Mouse (Mus musculus): Measurements from ENCODE around the gene Olfr1135. TPM values are rescaled to one million over a fixed set of nuclear protein-coding genes. Genes with fewer than 3 reads are reported as not detected.

The Olfr1135 gene
- polyA plus RNA-seq (2012; rRNA removed) = not detected in 2 replicates

- DNase-seq (ENCODE audit: low read depth, low spot score) = no peak
- WGBS = 2% methylated on average over 1 of the region's 1 CpGs
These were observed at the start of gene Olfr1135 for GRCm38 (mm10) chr2:87673564-87673963. Olfr1135 (minus strand) TSS chr2:87673664.

- DNase-seq (ENCODE audit: low read depth, low spot score) = no peak
These were observed 39.6 kb upstream of the Olfr1135 start, which contains the start of gene Olfr1137 for GRCm38 (mm10) chr2:87713079-87713478. Olfr1137 (minus strand) TSS chr2:87713179.

- no peak for DNase-seq (ENCODE audit: low read depth, low spot score)
These were observed 20.4 kb upstream of the Olfr1135 start, which contains the start of gene Olfr1136 for GRCm38 (mm10) chr2:87693847-87694246. Olfr1136 (minus strand) TSS chr2:87693947.

GRCm38 (mm10) chr2:87658360-87658759 lies 15.1 kb downstream of the Olfr1135 start, which contains the start of gene Olfr1134:
Olfr1134 (minus strand) TSS chr2:87658460.
- no peak for DNase-seq (ENCODE audit: low read depth, low spot score)
- WGBS = 83% methylated on average over 2 of the region's 2 CpGs

- no peak for DNase-seq (ENCODE audit: low read depth, low spot score)
These were observed 26.2 kb downstream of the Olfr1135 start, which contains the start of gene Olfr1133 for GRCm38 (mm10) chr2:87647274-87647673. Olfr1133 (minus strand) TSS chr2:87647374.

GRCm38 (mm10) chr2:87642441-87642840 lies 31.0 kb downstream of the Olfr1135 start:
- DNase-seq (ENCODE audit: low read depth, low spot score) = no peak

GRCm38 (mm10) chr2:87637435-87637834 lies 36.0 kb downstream of the Olfr1135 start, which contains the start of gene Olfr1132:
Olfr1132 (minus strand) TSS chr2:87637535.
- no peak for DNase-seq (ENCODE audit: low read depth, low spot score)

- DNase-seq (ENCODE audit: low read depth, low spot score) = no peak
- 55% methylated on average over 3 of the region's 3 CpGs for WGBS
These were observed 46.7 kb downstream of the Olfr1135 start, which contains the start of gene Olfr1131 for GRCm38 (mm10) chr2:87626804-87627203. Olfr1131 (plus strand) TSS chr2:87627104.

Other genes starting within 250 kb of the Olfr1135 start
- gene Olfr1124, start 243.4 kb downstream of the Olfr1135 start, polyA plus RNA-seq (2012; rRNA removed) = not detected in 2 replicates
- gene Olfr1126, start 219.7 kb downstream of the Olfr1135 start, polyA plus RNA-seq (2012; rRNA removed) = not detected in 2 replicates
- gene Pramel7, start 176.6 kb downstream of the Olfr1135 start, polyA plus RNA-seq (2012; rRNA removed) = not detected in 2 replicates
- not detected in 2 replicates for gene Pramel6, start 167.1 kb downstream of the Olfr1135 start, polyA plus RNA-seq (2012; rRNA removed)
- gene Olfr153, start 141.9 kb downstream of the Olfr1135 start, polyA plus RNA-seq (2012; rRNA removed) = not detected in 2 replicates
- gene Olfr1128, start 128.1 kb downstream of the Olfr1135 start, polyA plus RNA-seq (2012; rRNA removed) = not detected in 2 replicates
- not detected in 2 replicates for gene Olfr1129, start 99.8 kb downstream of the Olfr1135 start, polyA plus RNA-seq (2012; rRNA removed)
- gene Olfr1130, start 67.5 kb downstream of the Olfr1135 start, polyA plus RNA-seq (2012; rRNA removed) = not detected in 2 replicates
- gene Olfr1131, start 46.6 kb downstream of the Olfr1135 start, polyA plus RNA-seq (2012; rRNA removed) = not detected in 2 replicates
- not detected in 2 replicates for gene Olfr1132, start 36.1 kb downstream of the Olfr1135 start, polyA plus RNA-seq (2012; rRNA removed)
- not detected in 2 replicates for gene Olfr1133, start 26.3 kb downstream of the Olfr1135 start, polyA plus RNA-seq (2012; rRNA removed)
- not detected in 2 replicates for gene Olfr1134, start 15.2 kb downstream of the Olfr1135 start, polyA plus RNA-seq (2012; rRNA removed)
- gene Olfr1136, start 20.3 kb upstream of the Olfr1135 start, polyA plus RNA-seq (2012; rRNA removed) = not detected in 2 replicates
- gene Olfr1137, start 39.5 kb upstream of the Olfr1135 start, polyA plus RNA-seq (2012; rRNA removed) = not detected in 2 replicates
- gene Olfr1138, start 66.3 kb upstream of the Olfr1135 start, polyA plus RNA-seq (2012; rRNA removed) = not detected in 2 replicates
- not detected in 2 replicates for gene Olfr1140, start 70.1 kb upstream of the Olfr1135 start, polyA plus RNA-seq (2012; rRNA removed)
- gene Olfr1141, start 80.3 kb upstream of the Olfr1135 start, polyA plus RNA-seq (2012; rRNA removed) = not detected in 2 replicates
- gene Olfr152, start 105.8 kb upstream of the Olfr1135 start, polyA plus RNA-seq (2012; rRNA removed) = not detected in 2 replicates
- not detected in 2 replicates for gene Olfr1143, start 126.9 kb upstream of the Olfr1135 start, polyA plus RNA-seq (2012; rRNA removed)
- gene Olfr1145, start 136.2 kb upstream of the Olfr1135 start, polyA plus RNA-seq (2012; rRNA removed) = not detected in 2 replicates
- not detected in 2 replicates for gene Olfr1148, start 156.9 kb upstream of the Olfr1135 start, polyA plus RNA-seq (2012; rRNA removed)
- gene Olfr1150-ps1, start 170.3 kb upstream of the Olfr1135 start, polyA plus RNA-seq (2012; rRNA removed) = not detected in 2 replicates
- gene Olfr1151, start 182.2 kb upstream of the Olfr1135 start, polyA plus RNA-seq (2012; rRNA removed) = not detected in 2 replicates
- gene Olfr1152, start 192.8 kb upstream of the Olfr1135 start, polyA plus RNA-seq (2012; rRNA removed) = not detected in 2 replicates
- gene Olfr1153, start 221.3 kb upstream of the Olfr1135 start, polyA plus RNA-seq (2012; rRNA removed) = not detected in 2 replicates
- gene Olfr1154, start 231.5 kb upstream of the Olfr1135 start, polyA plus RNA-seq (2012; rRNA removed) = not detected in 2 replicates